Mouse (Mus musculus) liver, adult 2 months (tissue): Measurements from ENCODE around the gene Uhrf1.

Experiments
- CTCF ChIP-seq: fragments of 200-500 bp; IDR thresholded peaks from 2 replicates; pipeline ENCODE4 v1.5.1; 2011; ENCODE audit warnings: low read depth, low read length, control low read depth
- POLR2A ChIP-seq: fragments of 200-500 bp; IDR thresholded peaks from 2 replicates; pipeline ENCODE4 v1.6.1; 2011; ENCODE audit warnings: low read length, control low read depth; ENCODE audit not compliant: insufficient read depth; ENCODE audit errors: extremely low read depth

DNA sequence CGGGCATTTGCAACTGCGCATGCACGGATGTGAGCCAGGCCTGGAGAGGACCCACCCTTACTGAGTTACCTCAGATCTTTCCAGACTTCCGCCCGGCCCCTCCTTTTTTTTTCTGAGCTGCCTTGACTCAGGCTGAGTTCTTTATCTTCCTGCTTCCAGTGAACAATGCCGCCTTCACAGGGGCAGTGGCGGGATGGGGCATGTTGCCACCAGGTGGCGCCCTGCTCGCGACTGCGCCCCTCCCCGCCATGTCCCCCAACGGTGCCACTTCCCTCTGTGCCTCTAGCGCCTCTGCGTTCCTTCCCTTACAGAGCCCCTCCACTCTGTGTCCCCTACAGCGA is 12.0 kb upstream of the Uhrf1 start:
- TF ChIP-seq CTCF = peak; percentile 88
- no peak for TF ChIP-seq POLR2A
